Mouse (Mus musculus) hindbrain, embryonic 13.5 days (tissue): ENCODE measurements around the gene Dennd6b. TPM values are rescaled to one million over a fixed set of nuclear protein-coding genes. Genes with fewer than 3 reads are reported as not detected.
A peak's percentile ranks its signal among the peaks of the same experiment; 100 is the strongest.

Source experiments
- ATAC-seq: fragments of 200-750 bp; cut with Nextera tagmentation; 2 replicates; pipeline ENCODE4 v1.8.0; 2017; ENCODE audit warnings: moderate TSS enrichment; ENCODE audit not compliant: low FRiP score
- H3K27ac ChIP-seq: fragments of 300-500 bp; sonication (generic); 2 replicates; pipeline ENCODE4 v1.5.1; 2015; ENCODE audit warnings: inconsistent platforms, mild to moderate bottlenecking, moderate library complexity
- H3K27me3 ChIP-seq: fragments of 300-500 bp; sonication (generic); 2 replicates; pipeline ENCODE4 v1.6.1; 2015; ENCODE audit warnings: mild to moderate bottlenecking, inconsistent platforms
- H3K36me3 ChIP-seq: fragments of 300-500 bp; sonication (generic); 2 replicates; pipeline ENCODE4 v1.6.1; 2015; ENCODE audit warnings: mild to moderate bottlenecking, inconsistent platforms
- H3K4me1 ChIP-seq: fragments of 300-500 bp; sonication (generic); replicated peaks from 2 replicates; pipeline ENCODE4 v1.6.1; 2015; ENCODE audit warnings: inconsistent platforms
- H3K4me2 ChIP-seq: fragments of 300-500 bp; sonication (generic); 2 replicates; pipeline ENCODE4 v1.6.1; 2015; ENCODE audit warnings: inconsistent platforms, mild to moderate bottlenecking, moderate library complexity
- H3K4me3 ChIP-seq: fragments of 300-500 bp; sonication (generic); 2 replicates; pipeline ENCODE4 v1.5.1; 2015; ENCODE audit warnings: mild to moderate bottlenecking, inconsistent platforms
- H3K9ac ChIP-seq: fragments of 300-500 bp; sonication (generic); 2 replicates; pipeline ENCODE4 v1.6.1; 2015; ENCODE audit warnings: mild to moderate bottlenecking, inconsistent platforms
- H3K9me3 ChIP-seq: fragments of 300-500 bp; sonication (generic); 2 replicates; pipeline ENCODE4 v1.6.1; 2016; ENCODE audit warnings: inconsistent platforms
- WGBS: fragments of 180-500 bp; shearing (Covaris S2); methylation state at CpG from one replicate; pipeline ENCODE4 v1.1.7; 2015; 5-methylcytosine and 5-hydroxymethylcytosine counted together
- polyA plus RNA-seq: library from polyadenylated mRNA; unstranded; fragments of >200 nt; fragmentation: Nextera tagmentation; extraction: Ambion mirVana; gene quantifications from 2 replicates; pipeline ENCODE4 v1.2.1, GENCODE M21; 2015

Dennd6b gene
- polyA plus RNA-seq, 1 experiment from 2014 or later: 75.1 TPM

DNA sequence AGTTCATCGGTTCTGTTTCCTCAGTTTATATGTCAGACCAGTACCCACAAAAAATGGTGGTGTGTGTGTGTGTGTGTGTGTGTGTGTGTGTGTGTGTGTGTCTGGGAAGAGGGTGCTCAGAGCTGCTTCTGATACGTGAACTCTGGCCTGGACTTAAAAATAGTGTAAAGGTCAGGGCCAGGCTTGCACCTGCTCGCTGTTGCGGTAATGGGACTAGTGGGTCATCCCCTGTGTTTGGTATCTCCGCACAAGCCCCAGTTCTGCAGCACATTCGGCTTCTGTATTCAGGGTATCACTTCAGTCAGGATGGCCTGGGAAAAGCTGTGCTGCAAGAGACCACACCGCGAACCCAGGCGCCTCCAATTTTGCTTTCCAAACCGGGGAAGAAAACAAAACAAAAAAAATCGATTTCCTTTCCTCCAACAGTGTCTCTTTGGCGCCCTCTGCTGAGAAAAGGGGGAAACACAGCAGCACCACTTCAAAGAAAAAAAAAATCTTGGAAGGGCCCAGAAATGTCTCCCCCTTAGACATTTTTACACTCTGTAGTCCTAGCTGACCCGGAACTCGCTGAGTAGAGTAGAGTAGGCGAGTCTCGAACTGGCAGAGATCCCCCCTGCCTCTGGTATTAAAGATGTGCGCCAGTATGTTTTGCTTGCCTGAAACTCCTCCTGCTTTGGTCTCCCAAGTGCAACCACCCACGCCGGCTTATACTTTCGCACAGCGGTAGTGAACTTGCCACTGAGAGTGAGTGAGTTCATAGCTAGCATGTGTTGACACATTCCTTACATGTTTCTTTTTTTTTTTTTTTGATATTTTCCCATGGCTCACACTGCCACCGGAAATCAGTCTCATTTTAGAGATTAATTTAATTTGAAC is 13.8 kb upstream of the Dennd6b start:
- H3K4me2 ChIP-seq: peak overlapping the region; percentile 47
- H3K4me3 ChIP-seq: peak overlapping the region; percentile 23
- peak overlapping the region; percentile 31 for H3K9ac ChIP-seq
- H3K27me3 ChIP-seq: no peaks in the 10 kb centered on the region
- no peak for ATAC-seq
- H3K36me3 ChIP-seq: no peaks in the 10 kb centered on the region
- peaks cover 32% of the 10 kb centered on the region for H3K4me1 ChIP-seq
- WGBS: 22% methylated on average over 22 of the region's 22 CpGs
- peak overlapping the region; percentile 83 for H3K27ac ChIP-seq
- H3K9me3 ChIP-seq: no peaks in the 10 kb centered on the region

DNA sequence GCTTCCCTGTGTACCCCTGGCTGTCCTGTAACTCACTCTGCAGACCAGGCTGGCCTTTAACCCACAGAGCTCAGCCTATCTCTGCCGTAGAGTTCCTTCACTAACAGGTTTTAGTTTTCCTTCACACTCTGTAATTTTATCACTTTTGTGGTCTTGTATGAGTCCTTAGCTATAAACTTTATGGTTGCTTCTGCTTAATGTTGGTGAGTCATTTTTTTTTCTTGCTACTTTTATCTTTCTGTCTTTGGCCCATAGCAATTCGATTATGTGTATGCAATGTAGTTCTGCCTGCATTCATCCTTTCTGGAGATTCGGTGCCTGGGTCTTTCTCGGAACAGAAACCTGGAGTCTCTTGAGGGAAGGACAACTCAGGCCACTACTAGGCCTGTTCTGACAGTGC is 11.2 kb upstream of the Dennd6b start:
- Histone ChIP-seq H3K27ac (no peak overlapping the region), H3K9ac (no peak overlapping the region), H3K36me3 (no peaks in the 10 kb centered on the region), H3K4me1 (peaks cover 5% of the 10 kb centered on the region), H3K27me3 (no peaks in the 10 kb centered on the region), H3K4me2 (no peak overlapping the region), H3K4me3 (no peak overlapping the region), H3K9me3 (peaks cover 13% of the 10 kb centered on the region)
- WGBS: 94% methylated on average over 4 of the region's 4 CpGs
- no peak for ATAC-seq

DNA sequence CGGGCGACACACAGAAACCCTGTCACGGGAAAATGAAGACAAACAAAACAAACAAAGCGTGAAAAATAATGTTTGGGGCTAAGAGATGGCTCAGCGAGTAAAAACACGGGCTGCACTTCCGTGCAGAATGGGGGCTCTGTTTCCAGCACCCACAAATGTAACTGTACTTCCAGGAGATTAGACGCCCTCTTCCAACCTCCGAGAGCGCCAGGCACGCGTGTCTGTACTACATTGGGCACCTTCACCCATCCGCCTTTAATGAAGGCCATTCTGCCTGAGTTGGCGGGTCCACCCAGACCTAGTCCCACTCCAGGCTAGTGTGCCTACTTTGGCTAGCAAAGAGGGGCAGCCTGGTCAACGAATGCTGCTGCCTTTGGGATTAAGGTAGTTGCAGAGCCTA is 760 bp upstream of the Dennd6b start:
- ATAC-seq: no peak
- WGBS: 67% methylated on average over 15 of the region's 15 CpGs
- no peaks in the 10 kb centered on the region for H3K36me3 ChIP-seq
- H3K9ac ChIP-seq: peak overlapping the region; percentile 95
- no peaks in the 10 kb centered on the region for H3K27me3 ChIP-seq
- peaks cover under 1% of the 10 kb centered on the region; the same call in 1 of the 2 replicates for H3K9me3 ChIP-seq
- peak overlapping the region; percentile 98 for H3K27ac ChIP-seq
- peak overlapping the region; percentile 79 for H3K4me3 ChIP-seq
- peaks cover 17% of the 10 kb centered on the region for H3K4me1 ChIP-seq
- H3K4me2 ChIP-seq: peak overlapping the region; percentile 51

DNA sequence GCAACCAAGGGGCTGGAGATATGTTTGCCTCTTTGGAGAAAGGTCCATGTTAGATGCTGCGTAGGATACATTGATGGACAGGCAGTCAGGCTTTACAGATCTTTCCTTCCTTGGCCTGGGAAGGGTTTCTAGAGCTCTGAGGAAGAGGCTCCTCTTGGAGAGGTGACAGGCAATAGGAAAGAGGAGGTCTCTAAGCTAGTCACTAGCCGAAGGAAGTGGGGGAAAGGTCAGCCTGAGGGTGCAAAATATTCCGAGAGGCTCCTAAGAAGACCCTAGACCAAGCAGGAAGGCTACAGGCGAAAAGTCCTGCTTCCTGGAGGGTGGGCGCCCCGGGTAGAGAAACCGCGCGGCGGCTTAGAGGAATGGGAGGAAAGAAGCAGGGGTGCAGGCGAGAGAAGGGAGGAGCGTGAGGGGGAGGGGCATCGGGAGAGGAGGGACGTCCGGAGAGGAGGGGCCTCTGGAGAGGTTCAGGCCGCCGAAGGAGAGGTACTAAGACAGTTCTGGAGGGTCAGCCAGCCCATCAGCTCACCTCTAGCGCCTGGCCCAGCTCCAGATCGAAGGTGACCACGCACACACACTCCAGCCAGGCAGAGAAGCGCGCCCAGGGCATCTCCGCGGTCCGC is 495 bp downstream of the Dennd6b start:
- Histone ChIP-seq H3K4me1 (peaks cover 17% of the 10 kb centered on the region), H3K27me3 (no peaks in the 10 kb centered on the region), H3K4me3 (peak overlapping the region; percentile 79), H3K9ac (peak overlapping the region; percentile 95), H3K4me2 (peak overlapping the region; percentile 51), H3K27ac (peak overlapping the region; percentile 98), H3K9me3 (no peaks in the 10 kb centered on the region), H3K36me3 (peaks cover 10% of the 10 kb centered on the region)
- WGBS: under 1% methylated on average over 24 of the region's 25 CpGs
- peak; percentile 94 for ATAC-seq

DNA sequence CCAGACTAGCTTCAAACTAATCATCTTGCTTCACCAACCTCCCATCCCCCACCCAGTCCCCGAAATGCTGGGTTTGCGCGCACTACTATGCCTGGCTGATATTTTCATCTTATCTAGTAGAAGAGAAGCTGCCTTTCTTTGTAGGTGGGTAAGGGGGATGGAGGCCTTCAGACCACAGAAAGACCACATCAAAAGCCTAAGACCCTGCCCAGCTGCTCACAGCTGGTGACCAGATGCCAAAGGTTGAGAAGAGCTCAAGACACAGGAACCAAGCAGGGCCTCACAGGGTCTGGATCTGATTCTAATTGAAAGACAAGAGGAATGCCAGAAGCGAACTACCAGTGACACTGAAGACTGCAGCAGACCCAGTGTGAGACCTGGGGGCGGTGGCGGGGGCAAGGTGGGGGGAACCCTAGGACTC is 1.0 kb downstream of the Dennd6b start:
- Histone ChIP-seq H3K27me3 (no peaks in the 10 kb centered on the region), H3K27ac (peak overlapping the region; percentile 98), H3K4me1 (peaks cover 17% of the 10 kb centered on the region), H3K9ac (peak overlapping the region; percentile 95), H3K4me3 (peak overlapping the region; percentile 79), H3K4me2 (peak overlapping the region; percentile 51), H3K36me3 (peaks cover 15% of the 10 kb centered on the region), H3K9me3 (no peaks in the 10 kb centered on the region)
- WGBS: 29% methylated on average over 6 of the region's 6 CpGs
- ATAC-seq: peak; percentile 5; the same call in 1 of the 2 replicates

DNA sequence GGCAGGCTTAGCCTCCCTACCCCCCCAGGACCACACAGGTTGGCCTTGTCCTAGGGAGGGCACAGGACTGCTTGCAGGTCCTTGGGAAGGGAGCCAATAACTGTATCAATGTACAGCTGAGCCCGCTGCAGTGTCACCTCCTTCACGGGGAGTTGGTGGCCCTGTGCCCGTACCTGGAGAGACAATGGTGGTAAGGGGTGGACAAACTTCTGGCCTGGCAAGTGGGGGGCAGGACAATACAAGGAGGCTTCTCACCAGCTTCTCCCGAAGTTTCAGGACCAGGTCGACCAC is 11.4 kb downstream of the Dennd6b start:
- no peak for ATAC-seq
- Histone ChIP-seq H3K4me3 (no peak overlapping the region), H3K4me1 (peaks cover 38% of the 10 kb centered on the region), H3K36me3 (peaks cover 55% of the 10 kb centered on the region), H3K27ac (peak overlapping the region; percentile 14; the same call in 1 of the 2 replicates), H3K9me3 (no peaks in the 10 kb centered on the region), H3K9ac (0 out of 2 replicates have a peak overlapping the region, but pooled peaks have one; percentile 26), H3K27me3 (no peaks in the 10 kb centered on the region), H3K4me2 (no peak overlapping the region)
- 78% methylated on average over 5 of the region's 5 CpGs for WGBS

DNA sequence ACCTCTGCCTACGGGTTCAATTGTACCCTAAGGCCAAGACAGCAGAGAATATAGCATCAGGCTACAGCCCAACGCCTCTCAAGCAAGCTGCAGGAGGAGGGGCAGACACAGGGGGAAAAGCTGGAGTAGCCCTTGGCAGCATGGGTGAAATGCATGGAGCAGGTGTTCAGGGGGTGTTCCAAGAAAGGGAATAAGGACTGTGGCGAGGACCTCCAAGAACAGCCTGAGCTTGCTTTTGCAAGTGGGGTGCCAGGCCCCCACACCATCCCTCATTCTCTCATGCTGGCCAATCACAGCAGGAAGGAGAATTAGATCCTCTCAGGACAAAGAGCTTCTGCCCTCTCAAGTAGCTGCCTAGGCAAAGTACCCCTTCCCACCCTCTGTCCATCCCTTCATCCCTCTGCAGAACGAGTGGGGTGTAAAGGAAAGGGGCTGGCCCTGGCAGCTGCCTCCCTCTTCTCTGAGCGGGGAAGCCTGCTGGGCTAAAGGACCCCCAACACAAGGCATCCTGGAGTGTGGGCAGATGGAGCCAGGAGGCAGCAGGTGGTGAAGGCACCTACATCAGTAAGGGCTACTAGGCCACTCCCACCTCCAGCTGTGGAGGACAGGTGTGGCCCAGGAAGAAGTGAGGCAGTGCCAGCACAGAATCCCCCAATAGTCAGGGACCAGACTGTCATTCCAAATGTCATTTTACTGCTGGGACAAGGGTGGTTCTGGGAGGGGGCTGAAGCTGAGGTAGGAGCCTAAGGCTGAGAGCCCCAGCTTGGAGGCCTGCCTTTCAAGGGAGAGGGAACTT is 12.0 kb downstream of the Dennd6b start:
- H3K27me3 ChIP-seq: no peaks in the 10 kb centered on the region
- peaks cover 50% of the 10 kb centered on the region for H3K36me3 ChIP-seq
- peak overlapping the region; percentile 48 for H3K27ac ChIP-seq
- ATAC-seq: no peak
- H3K4me3 ChIP-seq: no peak overlapping the region
- peaks cover 43% of the 10 kb centered on the region for H3K4me1 ChIP-seq
- no peak overlapping the region for H3K4me2 ChIP-seq
- peak overlapping the region; percentile 26; the same call in 1 of the 2 replicates for H3K9ac ChIP-seq
- 50% methylated on average over 5 of the region's 5 CpGs for WGBS
- H3K9me3 ChIP-seq: no peaks in the 10 kb centered on the region

DNA sequence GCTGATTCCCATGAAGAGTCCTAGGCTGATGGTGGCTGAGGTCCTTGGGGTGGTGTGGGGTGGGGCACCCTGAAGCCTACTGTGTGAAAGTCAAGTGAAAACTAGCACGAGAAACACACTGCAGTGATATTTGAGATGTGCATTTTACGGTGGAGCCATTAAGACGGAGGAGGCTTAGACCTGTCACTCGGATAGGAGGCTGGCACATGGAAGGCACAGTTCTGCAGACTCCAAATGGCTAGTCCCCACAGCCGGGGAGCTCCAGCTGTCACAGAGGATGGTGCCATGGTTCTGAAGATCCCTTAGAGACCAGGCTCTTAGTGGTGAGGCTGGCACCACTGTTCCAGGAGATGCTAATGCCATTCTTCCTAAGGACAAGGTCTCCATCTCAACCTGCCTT is 13.5 kb downstream of the Dennd6b start:
- Histone ChIP-seq H3K4me3 (no peak overlapping the region), H3K27ac (peak overlapping the region; percentile 48; the same call in 1 of the 2 replicates), H3K36me3 (peaks cover 35% of the 10 kb centered on the region), H3K4me1 (peaks cover 58% of the 10 kb centered on the region), H3K9ac (0 out of 2 replicates have a peak overlapping the region, but pooled peaks have one; percentile 24), H3K4me2 (0 out of 2 replicates have a peak overlapping the region, but pooled peaks have one; percentile 4), H3K27me3 (no peaks in the 10 kb centered on the region), H3K9me3 (no peaks in the 10 kb centered on the region)
- 76% methylated on average over 5 of the region's 5 CpGs for WGBS
- ATAC-seq: no peak

DNA sequence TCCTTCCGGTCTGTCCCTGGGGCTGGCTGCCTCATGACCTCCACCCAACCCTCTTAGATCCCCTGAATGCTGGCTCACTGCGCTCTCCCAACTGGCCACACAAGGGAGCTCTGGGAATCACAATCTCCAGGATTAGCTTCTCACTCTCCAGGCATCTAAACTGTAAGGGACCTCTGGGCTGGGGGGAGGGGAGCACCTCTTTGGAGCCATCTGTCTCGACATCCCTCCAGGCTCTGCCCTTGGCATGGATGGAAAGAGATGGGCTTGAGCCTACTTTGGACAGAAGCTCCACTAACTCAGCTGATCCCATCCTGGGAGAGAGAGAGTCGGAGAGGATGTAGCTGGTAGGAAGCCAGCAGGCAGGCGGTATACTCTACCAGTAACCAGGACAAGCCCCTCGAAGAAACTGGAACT is 14.0 kb downstream of the Dennd6b start:
- Histone ChIP-seq H3K4me3 (no peak overlapping the region), H3K9me3 (no peaks in the 10 kb centered on the region), H3K9ac (0 out of 2 replicates have a peak overlapping the region, but pooled peaks have one; percentile 24), H3K4me1 (peaks cover 63% of the 10 kb centered on the region), H3K4me2 (0 out of 2 replicates have a peak overlapping the region, but pooled peaks have one; percentile 4), H3K27ac (peak overlapping the region; percentile 48), H3K27me3 (no peaks in the 10 kb centered on the region), H3K36me3 (peaks cover 30% of the 10 kb centered on the region)
- WGBS: 48% methylated on average over 6 of the region's 6 CpGs
- no peak for ATAC-seq

DNA sequence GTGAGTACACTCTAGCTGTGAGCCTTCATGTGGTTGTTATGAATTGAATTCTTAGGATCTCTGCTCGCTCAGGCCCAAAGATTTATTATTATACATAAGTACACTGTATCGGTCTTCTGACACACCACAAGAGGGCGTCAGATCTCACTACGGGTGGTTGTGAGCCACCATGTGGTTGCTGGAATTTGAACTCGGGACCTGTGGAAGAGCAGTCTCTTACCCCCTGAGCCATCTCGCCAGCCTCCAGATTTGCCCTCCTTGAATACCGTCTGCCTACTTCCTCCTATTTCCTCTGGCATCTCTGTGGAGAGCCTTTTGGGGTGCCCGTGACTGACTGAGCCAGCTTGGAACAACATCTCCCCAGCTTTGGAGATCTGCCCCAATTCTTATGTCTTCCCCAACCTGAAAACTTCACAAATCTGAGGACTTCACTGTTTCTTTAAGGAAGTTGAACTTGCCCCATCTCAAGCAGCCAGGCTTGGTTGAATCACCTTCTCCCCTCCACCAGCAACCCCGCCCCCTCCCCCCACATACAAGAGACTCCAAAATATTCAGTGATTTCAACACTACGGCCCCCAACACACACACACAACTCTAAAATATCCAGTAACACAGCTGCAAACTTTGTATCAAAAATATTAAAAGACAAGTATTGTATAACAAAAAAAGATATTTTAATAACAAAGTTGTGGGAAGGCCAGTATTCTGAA is 14.6 kb downstream of the Dennd6b start:
- WGBS: 80% methylated on average over 10 of the region's 10 CpGs
- H3K4me3 ChIP-seq: peak overlapping the region; percentile 86
- H3K4me1 ChIP-seq: peaks cover 69% of the 10 kb centered on the region
- no peak for ATAC-seq
- H3K9me3 ChIP-seq: no peaks in the 10 kb centered on the region
- peaks cover 24% of the 10 kb centered on the region for H3K36me3 ChIP-seq
- H3K27me3 ChIP-seq: no peaks in the 10 kb centered on the region
- H3K4me2 ChIP-seq: peak overlapping the region; percentile 97
- H3K9ac ChIP-seq: peak overlapping the region; percentile 24; the same call in 1 of the 2 replicates
- H3K27ac ChIP-seq: peak overlapping the region; percentile 96; the same call in 1 of the 2 replicates

DNA sequence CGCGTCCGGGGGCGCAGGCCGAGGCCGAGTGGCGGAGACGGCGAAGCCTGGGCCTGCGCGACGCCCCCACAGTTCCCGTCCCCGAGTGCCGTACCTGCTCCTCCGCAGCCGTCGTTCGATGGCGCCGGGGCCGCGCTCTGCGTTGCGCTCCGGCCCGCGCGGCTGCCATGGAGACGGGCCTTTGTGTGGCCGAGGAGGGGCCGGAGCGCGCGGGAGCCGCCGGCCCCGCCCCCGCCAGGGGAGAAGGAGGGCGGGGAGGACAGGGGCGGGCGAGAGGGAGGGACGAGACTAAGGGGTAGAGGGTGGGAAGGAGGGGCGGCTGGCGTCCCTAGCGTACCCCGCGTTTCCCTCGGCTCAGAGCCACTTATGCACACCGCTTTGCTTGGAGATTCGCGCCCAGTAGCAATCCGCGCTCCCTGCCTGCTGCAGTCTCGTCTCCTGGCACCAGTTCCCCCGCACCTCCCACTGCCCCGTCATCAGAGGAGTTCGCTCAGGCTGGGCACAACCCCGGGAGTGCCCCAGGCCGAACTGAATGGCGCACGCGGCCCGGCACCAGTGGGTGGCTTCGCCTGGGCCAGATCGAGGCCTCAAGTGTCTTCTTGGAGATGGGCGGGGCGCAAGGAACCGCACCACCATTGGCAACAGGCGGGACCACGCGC is 15.6 kb downstream of the Dennd6b start, which contains the start of gene Plxnb2:
Gene Plxnb2 (minus strand): TSS at position 218 of the 659 bp plus-strand sequence.
- Histone ChIP-seq H3K4me2 (peak within 1 kb of the TSS; percentile 97), H3K27me3 (no peaks in the 10 kb centered on the region), H3K4me1 (peaks cover 79% of the 10 kb centered on the region), H3K9me3 (no peaks in the 10 kb centered on the region), H3K36me3 (peaks cover 14% of the 10 kb centered on the region), H3K9ac (peak within 1 kb of the TSS; percentile 97), H3K27ac (peak within 1 kb of the TSS; percentile 96), H3K4me3 (peak within 1 kb of the TSS; percentile 86)
- peak; percentile 86 for ATAC-seq
- 0% methylated on average over 53 of the region's 72 CpGs for WGBS
